Mouse (Mus musculus) layer of hippocampus, adult 9-10 months (tissue): ENCODE results near the gene Serpinf2.
A peak's percentile ranks its signal among the peaks of the same experiment; 100 is the strongest.

Experiments used
- DNase-seq: peaks from one replicate; pipeline ENCODE4 v3.0.0; 2022; ENCODE audit warnings: low spot score

Serpinf2 gene

GRCm38 (mm10) chr11:75439363-75439762, at the start of gene Serpinf2:
Gene Serpinf2, minus strand, starts transcription at chr11:75439591.
- no peak for DNase-seq

- no peak for DNase-seq
These were observed 48.1 kb upstream of the Serpinf2 start for GRCm38 (mm10) chr11:75487496-75487895.

GRCm38 (mm10) chr11:75486601-75487285, 47.4 kb upstream of the Serpinf2 start, which contains the start of gene Prpf8:
Gene Prpf8, plus strand, starts transcription at chr11:75486816.
- peak; percentile 99 for DNase-seq

- no peak for DNase-seq
These were observed 46.8 kb upstream of the Serpinf2 start for GRCm38 (mm10) chr11:75486192-75486591.

DNA sequence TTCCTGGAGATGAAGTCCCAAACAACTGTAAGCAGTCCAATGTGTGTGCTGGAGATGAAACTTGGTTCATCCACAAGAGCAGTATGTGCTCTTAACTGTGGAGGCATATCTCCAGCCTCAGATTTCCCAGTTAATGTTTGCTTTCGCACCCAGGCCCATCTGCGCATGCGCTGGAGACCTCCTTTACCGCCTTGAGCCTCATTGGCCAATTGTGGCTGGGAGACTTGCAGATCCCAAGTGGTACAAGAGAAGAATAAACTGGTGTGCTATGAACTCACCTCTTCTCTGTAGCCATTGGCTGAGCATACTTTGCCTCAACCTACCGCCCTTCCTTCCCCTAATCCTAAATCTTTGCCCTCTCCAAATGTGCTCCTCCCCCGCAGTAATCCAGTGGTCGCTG, 34.0 kb upstream of the Serpinf2 start:
- DNase-seq, result no peak

- DNase-seq, result no peak
These were observed 33.2 kb upstream of the Serpinf2 start for GRCm38 (mm10) chr11:75472469-75473081.

DNA sequence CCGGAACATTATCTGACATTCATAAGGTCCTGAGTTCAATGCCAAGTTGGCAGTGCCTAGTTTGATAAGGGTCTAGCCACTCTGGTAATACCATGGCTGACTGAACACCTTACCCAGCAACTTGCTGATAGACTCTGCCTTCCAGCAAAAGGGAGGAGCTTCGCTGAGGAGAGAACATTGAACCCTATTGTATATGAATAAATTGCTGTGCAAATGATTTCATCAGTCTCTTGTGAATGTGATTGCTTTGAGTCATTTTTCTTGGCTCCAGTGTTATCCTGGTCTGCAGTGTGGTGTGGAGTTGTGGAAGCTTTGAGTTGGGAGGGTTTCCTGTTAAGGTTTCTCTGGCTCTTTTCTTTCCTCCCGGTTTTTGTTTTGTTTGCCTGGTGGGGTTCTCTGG, 31.3 kb upstream of the Serpinf2 start:
- DNase-seq, result no peak

GRCm38 (mm10) chr11:75469261-75469660, 29.9 kb upstream of the Serpinf2 start:
- DNase-seq, result no peak

- no peak for DNase-seq
These were observed 29.0 kb upstream of the Serpinf2 start for GRCm38 (mm10) chr11:75468410-75468809.

DNA sequence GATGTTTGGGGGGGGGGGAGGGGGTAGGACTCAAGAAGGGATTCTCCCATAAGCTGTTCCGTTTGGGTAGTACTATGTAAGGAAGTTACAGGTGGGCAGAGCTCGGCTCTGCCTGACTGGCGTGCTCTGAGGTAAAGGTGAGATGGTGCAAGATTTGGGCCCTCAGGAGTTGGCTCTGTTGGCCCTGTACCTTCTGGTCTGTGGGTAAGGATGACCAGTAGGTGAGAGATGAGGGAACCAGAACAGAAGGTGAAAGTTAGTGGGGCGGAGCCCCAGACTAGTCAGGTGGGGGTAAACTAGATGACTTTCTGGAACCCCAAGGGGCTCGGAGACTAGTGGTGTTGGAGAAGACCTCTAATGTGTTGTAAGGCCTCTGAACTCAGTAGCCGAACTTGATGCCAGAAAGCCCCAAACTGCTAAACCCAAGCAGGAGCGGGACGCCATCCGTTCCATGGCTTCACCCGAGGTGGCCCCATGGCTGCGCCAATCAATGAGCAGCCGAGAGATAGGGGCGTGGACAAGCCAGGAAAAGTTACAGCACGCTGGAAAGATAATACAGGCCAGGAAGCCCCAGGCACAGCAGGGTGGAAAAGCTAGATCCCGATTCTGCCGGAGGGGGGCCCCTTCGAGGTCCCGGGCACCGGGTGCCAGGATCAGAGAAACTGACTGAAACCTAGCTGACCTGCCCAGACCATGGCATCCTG, 28.3 kb upstream of the Serpinf2 start:
- DNase-seq, result no peak

DNA sequence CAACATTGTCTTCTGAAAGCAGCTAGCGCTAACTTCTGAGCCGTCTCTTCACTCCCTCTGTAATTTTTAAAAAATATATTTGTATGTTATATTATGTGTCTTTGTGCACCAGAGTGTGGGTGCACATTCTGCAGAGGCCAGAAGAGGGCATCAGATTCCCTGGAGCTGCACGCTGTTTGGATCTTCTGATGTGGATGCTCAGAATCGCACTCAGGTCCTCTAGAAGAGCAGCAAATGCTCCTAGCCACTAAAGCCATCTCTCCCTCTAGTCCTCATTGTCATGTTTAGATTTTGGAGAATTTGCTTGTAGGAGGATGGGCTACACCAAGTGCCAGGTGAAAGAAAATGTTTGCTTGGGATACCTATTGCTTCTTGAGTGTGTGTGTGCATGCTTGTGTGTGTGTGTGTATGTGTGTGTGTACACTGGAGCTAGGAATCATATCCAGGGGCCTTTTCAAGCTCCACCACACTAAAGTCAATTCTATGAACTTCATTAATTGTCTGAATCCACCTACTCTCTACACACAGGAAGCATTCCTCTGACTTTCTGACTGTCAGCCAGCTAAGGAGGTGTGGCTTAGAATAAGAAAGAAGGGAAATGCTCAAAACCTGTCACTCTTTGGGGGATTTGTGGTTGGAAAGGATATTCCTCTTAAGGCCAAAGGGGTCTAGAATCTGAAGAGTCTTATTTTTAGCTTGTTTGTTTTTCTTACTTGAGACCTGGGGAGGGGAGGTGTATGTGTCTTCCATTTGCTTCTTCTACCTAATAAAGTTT, 27.5 kb upstream of the Serpinf2 start:
- DNase-seq, result no peak

- no peak for DNase-seq
These were observed 25.7 kb upstream of the Serpinf2 start for GRCm38 (mm10) chr11:75465051-75465450.

DNA sequence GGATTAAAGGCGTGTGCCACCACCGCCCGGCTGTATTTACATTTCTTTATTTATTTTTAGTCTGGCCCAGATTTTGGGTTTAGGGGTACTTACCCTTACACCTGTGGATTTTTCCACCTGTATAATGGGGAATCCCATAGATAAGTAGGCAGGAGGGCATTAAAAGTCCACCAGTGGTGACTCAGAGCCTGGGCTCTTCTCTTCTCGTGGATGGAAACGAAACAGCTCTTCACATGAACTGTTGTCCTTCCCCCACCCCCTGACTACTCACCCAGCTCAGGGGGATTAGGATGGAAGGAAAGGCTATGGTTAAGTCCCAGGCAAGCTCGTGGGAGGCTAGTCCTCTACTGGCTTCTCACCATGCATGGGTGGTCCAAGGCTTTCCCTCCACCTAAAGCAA, 25.0 kb upstream of the Serpinf2 start:
- no peak for DNase-seq

GRCm38 (mm10) chr11:75463624-75464023, 24.2 kb upstream of the Serpinf2 start:
- no peak for DNase-seq

- no peak for DNase-seq
These were observed 23.5 kb upstream of the Serpinf2 start for GRCm38 (mm10) chr11:75462865-75463336.

- DNase-seq, result no peak
These were observed 22.9 kb upstream of the Serpinf2 start for GRCm38 (mm10) chr11:75462253-75462783.

DNA sequence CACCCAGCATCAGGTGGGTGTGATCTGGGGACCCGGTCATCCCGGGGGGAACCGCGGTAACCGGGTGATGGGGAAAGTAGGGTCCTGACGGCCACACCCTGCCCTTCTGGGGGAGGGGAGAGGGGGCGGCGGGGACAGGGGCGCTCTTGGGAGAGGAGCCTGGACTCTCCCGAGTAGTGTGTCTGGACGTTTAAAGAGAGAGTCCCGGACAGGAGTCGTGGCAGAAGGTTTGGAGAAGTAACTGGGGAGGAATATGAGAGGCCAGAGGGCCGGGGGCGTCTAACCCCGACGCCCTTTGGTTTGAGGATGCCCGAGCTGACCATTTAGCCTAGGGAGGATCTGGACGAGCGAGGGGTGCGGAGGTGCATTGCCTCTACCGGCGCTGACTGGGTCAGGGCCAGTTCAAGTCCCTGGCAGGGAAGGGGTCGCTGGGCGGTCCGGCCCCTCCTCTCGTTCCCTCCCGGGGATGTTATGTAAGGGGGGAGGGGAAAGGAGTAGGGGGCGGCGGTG, 22.4 kb upstream of the Serpinf2 start:
- no peak for DNase-seq

DNA sequence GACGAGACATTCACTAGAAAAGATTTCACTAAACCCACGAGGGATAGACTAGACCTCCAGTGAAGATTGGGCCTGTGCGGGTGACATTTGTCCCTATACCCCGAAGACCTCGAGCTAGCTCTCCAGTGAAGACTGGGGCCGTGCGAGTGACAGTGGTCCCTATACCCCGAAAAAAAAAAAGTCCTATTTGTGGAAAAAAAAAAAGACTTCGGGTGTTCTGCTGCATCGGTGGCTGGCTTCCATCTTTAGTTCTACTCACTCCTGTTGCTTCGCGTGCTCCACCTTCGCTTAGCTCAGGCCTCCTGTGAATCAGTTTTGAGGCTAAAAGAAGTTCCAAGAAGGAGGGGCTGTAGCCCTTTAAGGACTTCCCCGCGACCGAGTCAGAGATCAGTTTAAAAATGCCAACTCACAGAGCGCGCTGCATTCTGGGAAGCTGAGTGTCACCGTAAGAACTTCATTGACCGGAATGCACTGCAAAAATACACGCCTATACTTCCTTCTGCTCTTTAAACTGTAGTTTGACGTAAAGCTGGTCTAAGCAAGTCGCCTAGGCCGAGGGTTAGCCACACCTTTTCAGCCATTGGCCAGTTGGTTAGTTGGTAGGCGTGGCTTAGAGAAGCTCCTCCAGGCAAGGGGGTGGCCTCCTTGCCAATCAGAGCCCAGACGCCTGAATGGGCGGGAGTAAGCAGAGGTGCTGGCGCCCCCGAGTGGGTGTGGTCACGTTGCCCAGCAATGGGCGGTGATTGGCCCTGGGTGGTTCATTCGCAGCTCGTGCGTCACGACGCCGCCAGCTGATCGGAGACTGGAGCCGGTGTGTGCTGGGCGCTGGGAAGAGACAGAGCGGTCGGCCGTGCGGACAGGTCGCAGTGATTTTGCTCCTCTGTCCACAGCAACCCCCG, 21.7 kb upstream of the Serpinf2 start, which contains the start of gene Tlcd2:
TSS of gene Tlcd2 (plus strand) at position 872 of the 899 bp plus-strand sequence.
- DNase-seq, result peak; percentile 98

DNA sequence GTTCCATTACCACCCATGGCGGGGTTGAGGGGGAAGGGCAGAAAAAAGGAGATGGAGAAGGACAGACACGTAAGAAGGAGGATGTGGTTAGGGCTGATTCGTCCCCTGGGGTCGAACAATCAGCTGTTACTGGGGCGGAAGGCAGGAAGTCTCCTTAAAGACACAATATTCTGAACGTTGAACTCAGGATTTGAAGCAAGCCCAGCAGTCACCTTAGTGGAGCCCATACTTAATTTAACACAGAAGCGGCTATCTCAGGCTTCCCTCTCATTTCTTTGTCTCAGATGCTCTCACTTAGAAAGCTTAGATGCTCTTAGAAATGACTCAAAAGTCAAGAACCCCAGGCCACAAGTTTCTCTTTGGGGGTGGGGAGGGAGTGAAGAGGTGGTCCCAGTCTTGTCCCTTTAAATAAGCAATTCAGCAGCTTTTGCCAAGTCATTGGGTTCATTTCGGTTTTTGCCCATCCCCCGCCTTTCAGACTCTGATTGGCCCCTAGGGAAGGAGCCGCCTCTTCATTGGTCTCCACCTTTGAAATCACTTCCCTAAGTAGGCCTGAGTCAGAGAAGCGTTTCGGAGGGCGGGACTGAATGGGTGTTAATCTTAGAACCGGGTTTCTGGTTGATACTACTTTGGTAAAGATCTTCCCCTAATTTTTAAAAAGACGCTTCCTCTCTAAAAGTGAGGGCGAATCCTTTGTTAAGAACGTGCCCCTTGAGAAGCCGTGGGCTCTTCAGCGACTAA, 20.9 kb upstream of the Serpinf2 start:
- peak; percentile 93 for DNase-seq

- no peak for DNase-seq
These were observed 20.3 kb upstream of the Serpinf2 start for GRCm38 (mm10) chr11:75459751-75460102.
